Mouse (Mus musculus) cerebellum, adult 2 months (tissue): ENCODE measurements around the gene Rdh14. TPM values are rescaled to one million over a fixed set of nuclear protein-coding genes. Genes with fewer than 3 reads are reported as not detected.

Experiments used
- DNase-seq, 2 experiments: peaks; one replicate each; pipeline ENCODE4 v3.0.0; 2021
- H3K27ac ChIP-seq: fragments of 200-500 bp; 2 replicates; pipeline ENCODE4 v1.5.1; 2012; ENCODE audit warnings: low read length, control low read depth, inconsistent platforms; ENCODE audit not compliant: insufficient read depth
- H3K27me3 ChIP-seq: fragments of 200-500 bp; 2 replicates; pipeline ENCODE4 v1.6.1; 2012; ENCODE audit warnings: inconsistent platforms, mild to moderate bottlenecking, low read length, moderate library complexity; ENCODE audit not compliant: control insufficient read depth, insufficient read depth
- H3K4me1 ChIP-seq: fragments of 200-500 bp; 2 replicates; pipeline ENCODE4 v1.6.1; 2011; ENCODE audit warnings: low read length; ENCODE audit not compliant: control insufficient read depth, insufficient read depth
- H3K4me3 ChIP-seq: fragments of 200-500 bp; replicated peaks from 2 replicates; pipeline ENCODE3; 2011; ENCODE audit warnings: mild to moderate bottlenecking, low read depth, low read length, control low read depth; ENCODE audit not compliant: insufficient read depth
- CTCF ChIP-seq: fragments of 200-500 bp; IDR thresholded peaks from 2 replicates; pipeline ENCODE4 v1.5.1; 2011; ENCODE audit warnings: low read depth, mild to moderate bottlenecking, control low read depth, low read length, moderate library complexity, borderline replicate concordance; ENCODE audit not compliant: insufficient read depth
- POLR2A ChIP-seq: fragments of 200-500 bp; IDR thresholded peaks from 2 replicates; pipeline ENCODE4 v1.6.1; 2011; ENCODE audit warnings: low read length, control low read depth, borderline replicate concordance; ENCODE audit not compliant: insufficient read depth
- WGBS: fragments of 180-500 bp; shearing (Covaris S2); methylation state at CpG from one replicate; pipeline ENCODE4 v1.1.7; 2018; 5-methylcytosine and 5-hydroxymethylcytosine counted together
- polyA plus RNA-seq: library from polyadenylated mRNA; depleted of rRNA; stranded (reverse); fragments of >200 nt; gene quantifications from 2 replicates; pipeline ENCODE4 v1.2.3, GENCODE M21; 2012; rRNA removed

The Rdh14 gene
- polyA plus RNA-seq, 1 experiment, result 38.4 TPM

DNA sequence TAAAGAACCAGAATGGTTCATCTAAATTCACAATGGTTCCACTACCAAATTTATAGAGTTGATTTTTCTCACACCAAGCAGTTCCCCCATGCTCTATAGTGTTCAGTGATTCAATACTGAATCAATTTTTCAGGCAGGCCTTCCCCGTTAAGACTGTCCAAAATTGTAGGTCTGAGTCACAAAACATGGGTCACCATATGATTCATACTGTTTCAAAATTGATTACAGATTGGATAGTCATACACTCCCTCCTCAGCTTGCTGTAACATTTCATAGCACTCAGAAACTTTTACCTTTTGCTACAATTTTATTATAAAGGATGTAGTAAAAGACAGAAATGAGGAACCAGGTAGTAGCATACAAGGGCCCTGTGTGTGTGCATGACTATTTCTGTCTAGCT, 20.9 kb downstream of the Rdh14 start:
- WGBS, result 98% methylated on average over 1 of the region's 1 CpGs
- DNase-seq, result no peak
- TF ChIP-seq POLR2A, result no peak
- no peak for TF ChIP-seq CTCF
- Histone ChIP-seq H3K27ac (no peak overlapping the region), H3K27me3 (no peaks in the 10 kb centered on the region; the same call in 1 of the 2 replicates), H3K4me1 (no peaks in the 10 kb centered on the region), H3K4me3 (no peak overlapping the region)

DNA sequence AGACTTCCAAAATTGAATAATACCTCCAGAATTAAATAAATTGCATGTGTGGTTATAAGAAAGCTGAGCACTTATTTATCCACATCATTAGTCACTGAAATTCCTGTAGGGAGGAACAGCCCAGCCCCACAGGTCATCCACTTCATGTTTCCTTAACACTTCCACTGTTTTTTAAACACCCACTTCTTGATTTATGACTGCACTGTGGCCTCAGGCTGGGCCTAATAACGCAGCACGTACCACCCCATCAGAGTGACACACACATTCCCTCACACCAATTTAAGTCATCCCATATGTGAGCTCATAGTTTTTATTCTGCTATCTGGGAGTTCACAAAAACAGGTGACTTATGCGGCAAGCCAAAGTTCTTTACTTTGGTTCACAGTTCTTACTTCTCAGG, 31.8 kb downstream of the Rdh14 start:
- TF ChIP-seq CTCF, result no peak
- no peak for TF ChIP-seq POLR2A
- no peaks in the 10 kb centered on the region for H3K4me1 ChIP-seq
- WGBS, result 90% methylated on average over 3 of the region's 3 CpGs
- no peak overlapping the region for H3K4me3 ChIP-seq
- H3K27ac ChIP-seq, result no peak overlapping the region
- no peak for DNase-seq
- H3K27me3 ChIP-seq, result no peaks in the 10 kb centered on the region

DNA sequence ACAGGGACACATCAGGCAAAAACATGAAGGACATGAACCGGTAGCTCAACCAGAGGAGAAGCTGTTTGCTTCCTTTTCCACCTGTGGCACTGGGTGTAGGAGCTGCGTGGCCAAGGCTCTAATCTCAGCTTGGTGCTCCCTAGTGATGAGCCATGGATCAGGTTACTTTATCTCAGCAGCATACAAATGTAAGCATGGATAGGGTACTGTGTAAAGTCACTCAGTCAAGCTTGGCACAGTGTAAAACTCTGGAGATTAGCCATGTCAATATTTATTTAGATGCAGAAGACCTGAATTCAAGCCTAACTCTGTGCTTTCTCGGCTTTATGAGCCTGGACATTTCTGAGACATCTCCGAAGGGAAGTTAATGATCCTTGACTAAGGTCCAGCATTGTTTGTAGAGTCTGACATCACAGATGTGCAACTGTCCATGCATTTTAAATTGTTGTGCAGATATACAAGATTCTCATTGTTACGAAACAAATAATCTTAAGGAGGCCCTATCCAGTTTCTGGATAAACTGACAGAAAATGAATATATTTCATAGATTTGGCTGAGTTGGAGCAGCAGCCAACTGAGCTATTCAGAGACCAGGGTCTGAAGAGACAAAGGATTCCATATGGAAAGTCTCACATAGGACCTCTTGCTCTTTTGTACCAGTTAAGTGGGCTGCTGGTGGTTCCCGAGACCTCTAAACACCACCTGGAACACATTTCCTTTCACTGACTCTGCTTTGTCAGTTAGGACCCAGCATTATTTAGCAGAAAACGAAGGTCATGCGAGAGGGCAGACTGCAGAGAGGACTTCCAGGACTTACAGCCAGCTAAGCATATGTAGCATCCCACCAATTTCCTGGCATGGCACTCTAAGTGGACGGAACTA, 35.7 kb downstream of the Rdh14 start:
- Histone ChIP-seq H3K27ac (no peak overlapping the region), H3K4me1 (no peaks in the 10 kb centered on the region), H3K4me3 (no peak overlapping the region), H3K27me3 (no peaks in the 10 kb centered on the region)
- TF ChIP-seq POLR2A (no peak), CTCF (no peak)
- 55% methylated on average over 9 of the region's 9 CpGs for WGBS
- DNase-seq, result no peak

DNA sequence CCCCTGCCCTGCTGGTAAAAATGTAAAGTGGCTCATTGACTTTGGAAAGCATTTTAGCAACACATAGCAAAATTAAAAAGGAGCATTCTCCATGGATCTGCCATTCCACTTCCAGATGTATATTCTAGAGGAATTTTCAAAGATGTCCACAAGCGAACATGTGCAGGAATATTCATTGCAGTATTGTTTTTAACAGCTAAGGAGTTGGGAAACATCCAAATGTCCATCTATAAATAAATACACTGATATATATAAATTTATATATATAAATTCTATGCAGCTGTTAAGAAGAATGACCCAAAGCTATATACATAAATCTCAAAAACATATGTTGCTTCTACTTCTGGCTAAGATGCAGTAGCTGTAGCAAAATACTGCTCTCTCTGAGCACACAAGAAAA, 40.4 kb downstream of the Rdh14 start:
- Histone ChIP-seq H3K4me3 (no peak overlapping the region), H3K27ac (no peak overlapping the region), H3K4me1 (no peaks in the 10 kb centered on the region), H3K27me3 (no peaks in the 10 kb centered on the region)
- no peak for DNase-seq
- 92% methylated on average over 1 of the region's 1 CpGs for WGBS
- no peak for TF ChIP-seq CTCF
- TF ChIP-seq POLR2A, result no peak

DNA sequence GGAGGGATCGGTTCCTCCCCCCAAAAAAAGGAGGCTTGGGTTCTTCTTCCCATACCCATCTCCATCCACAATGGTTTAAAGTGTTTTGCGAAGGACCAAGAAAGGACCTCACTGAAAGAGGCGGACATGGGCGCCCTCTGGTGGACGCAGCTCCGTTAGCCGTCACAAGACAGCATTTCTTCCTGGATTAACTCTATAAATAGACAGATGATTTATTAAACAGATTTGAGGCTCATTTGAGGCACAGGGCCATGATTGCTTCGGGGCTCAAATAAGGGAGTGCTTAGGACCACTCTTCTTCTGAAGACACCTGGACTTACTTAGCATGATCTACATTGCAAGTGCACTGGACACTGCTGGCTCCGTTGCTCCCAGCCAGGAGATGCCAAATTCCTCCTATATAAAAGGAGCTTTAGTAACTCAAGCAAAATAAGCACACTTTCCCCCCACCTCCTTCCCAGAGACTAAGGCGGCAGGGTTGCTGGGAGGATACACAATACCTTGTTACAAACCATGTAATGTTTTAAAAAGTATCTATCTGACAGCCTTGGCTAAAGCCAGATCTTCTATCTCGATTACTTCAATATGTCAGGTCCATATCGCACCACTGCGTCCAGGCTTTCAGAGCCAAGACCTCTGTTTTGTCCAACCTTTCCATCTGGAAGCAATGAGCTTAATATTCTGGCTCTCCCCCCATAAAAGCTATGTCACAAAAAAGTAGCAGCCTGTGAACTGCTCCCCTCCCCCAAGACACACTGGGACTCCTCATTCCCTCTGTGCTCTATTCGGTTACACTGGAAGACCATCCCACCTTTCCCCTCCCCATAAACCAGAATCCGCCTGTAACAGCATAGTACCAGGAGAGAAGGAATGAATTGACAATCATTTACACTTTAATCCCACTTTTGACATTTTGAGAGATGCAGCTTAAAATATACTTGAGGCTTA, 47.8 kb downstream of the Rdh14 start:
- WGBS, result 9% methylated on average over 15 of the region's 15 CpGs
- Histone ChIP-seq H3K4me3 (no peak overlapping the region), H3K27ac (no peak overlapping the region), H3K27me3 (no peaks in the 10 kb centered on the region; the same call in 1 of the 2 replicates), H3K4me1 (no peaks in the 10 kb centered on the region)
- DNase-seq, result peak; percentile 60 to 77
- TF ChIP-seq CTCF (peak; percentile 86), POLR2A (no peak)

DNA sequence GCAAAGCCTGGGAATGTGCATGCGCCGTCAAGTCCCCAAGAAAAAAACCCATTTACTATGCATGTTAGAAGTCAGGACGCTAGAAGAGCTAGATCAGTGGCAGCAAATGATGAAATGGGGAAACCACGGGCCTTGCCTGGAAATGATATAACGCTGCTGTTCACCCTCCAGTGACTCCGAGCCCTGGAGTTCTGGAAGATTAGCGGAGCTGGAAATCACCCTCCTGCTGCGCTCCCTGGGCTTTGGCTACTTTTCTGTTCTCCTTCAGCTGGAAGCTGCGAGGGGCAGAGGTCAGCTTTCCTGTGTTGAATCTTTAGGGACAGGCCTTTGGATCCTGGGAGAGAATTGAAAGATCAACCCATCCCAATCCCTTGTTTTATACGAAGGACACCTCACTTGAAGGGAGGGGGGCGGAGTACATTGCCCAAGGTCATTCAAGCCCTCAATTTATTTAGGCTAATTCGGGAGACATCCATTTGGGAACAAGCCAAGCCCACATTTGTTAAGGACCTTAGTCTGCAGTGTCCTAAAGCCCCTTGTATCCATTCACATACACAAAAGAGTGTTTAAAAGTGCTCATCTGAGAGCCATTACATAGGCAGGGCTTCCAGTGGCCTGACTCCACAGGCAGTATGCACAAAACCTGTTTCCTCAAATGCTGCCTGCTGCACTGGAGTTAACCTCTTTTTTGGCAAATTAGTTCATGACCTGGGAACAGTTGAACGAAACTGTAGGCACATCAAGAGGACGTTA, 49.1 kb downstream of the Rdh14 start:
- Histone ChIP-seq H3K4me3 (no peak overlapping the region), H3K4me1 (no peaks in the 10 kb centered on the region), H3K27ac (no peak overlapping the region), H3K27me3 (no peaks in the 10 kb centered on the region; the same call in 1 of the 2 replicates)
- 21% methylated on average over 14 of the region's 14 CpGs for WGBS
- no peak for DNase-seq
- TF ChIP-seq POLR2A (no peak), CTCF (no peak)

Other genes starting within 250 kb of the Rdh14 start
- gene Nt5c1b, start 20.8 kb upstream of the Rdh14 start, polyA plus RNA-seq, result not detected in 2 replicates